Mouse (Mus musculus) embryo, embryonic 9.5 days (tissue): Measurements from ENCODE around the gene Mgll.

Experiments
- DNase-seq: peaks from one replicate; pipeline ENCODE4 v3.0.0-alpha.2; 2017; ENCODE audit errors: extremely low spot score

Gene Mgll

DNA sequence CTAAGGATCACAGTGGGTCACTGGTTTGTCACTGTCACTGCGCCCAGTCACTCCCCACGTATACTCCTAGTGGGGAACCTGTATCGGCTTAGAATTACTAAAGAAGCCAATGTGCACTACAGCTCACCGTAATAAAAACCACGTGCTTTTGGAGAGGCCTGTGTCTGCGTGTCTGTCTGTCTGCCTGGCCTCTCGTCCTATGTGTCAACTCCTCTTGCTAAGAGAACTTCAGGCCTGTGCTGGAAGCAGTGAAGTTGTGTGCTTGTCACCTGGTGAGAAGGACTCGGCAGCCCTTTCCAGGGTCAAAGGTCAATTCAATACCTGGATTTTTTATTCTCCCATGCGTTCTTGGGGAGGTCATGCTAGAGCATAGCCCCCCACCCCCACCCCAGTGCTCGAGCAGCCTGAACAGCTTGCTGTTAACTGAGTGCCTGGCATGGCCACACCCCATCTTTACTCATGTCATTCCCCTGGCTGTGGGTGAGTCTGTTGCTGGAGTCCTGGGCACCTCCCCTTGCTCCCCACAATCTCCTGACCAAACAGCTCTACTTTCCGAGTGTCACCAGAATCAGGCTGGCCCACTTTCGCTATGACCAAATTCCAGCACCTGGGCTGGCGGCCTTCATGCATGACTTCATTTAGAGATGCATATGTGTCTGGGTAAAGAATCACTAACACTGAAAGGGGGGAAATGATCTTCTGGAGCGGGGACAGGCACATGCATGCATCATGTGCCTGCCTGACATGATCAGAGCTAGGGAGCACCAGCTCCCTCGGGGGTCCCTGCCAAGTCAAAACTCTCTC lies 104.2 kb downstream of the Mgll start:
- no peak for DNase-seq

- no peak for DNase-seq
Measured at GRCm38 (mm10) chr6:88829579-88829978, 105.4 kb downstream of the Mgll start.

DNA sequence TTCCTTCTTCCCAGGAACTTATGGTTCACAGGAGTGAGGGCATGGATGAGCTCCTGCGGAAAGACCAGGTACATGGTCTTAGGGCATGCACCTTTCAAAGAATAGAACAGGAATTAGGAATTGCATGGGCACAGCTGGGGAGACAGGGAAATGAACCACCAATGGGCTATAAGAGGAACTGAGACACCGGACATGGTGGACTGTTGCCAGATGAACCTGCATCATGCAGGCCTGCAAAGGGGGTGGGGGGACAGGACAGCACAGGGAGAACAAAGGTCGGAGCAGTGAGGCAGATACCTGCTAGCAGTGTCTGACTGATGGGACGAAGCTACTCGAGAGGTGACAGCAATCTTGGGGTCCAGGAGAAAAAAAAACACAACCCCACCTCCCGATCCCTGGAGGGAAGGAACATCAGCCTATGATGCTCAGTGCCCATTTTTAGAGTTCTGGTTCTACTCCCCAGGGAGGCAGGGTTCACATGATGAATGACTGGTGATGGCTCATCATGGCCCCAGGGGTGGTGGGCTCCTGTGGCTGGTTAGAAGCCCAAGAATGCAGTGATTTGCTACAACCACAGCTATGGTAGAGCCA lies 106.0 kb downstream of the Mgll start:
- DNase-seq = no peak

GRCm38 (mm10) chr6:88831456-88831855 lies 107.2 kb downstream of the Mgll start:
- peak; percentile 66 for DNase-seq

- DNase-seq = no peak
Measured at GRCm38 (mm10) chr6:88832663-88833062, 108.5 kb downstream of the Mgll start.

DNA sequence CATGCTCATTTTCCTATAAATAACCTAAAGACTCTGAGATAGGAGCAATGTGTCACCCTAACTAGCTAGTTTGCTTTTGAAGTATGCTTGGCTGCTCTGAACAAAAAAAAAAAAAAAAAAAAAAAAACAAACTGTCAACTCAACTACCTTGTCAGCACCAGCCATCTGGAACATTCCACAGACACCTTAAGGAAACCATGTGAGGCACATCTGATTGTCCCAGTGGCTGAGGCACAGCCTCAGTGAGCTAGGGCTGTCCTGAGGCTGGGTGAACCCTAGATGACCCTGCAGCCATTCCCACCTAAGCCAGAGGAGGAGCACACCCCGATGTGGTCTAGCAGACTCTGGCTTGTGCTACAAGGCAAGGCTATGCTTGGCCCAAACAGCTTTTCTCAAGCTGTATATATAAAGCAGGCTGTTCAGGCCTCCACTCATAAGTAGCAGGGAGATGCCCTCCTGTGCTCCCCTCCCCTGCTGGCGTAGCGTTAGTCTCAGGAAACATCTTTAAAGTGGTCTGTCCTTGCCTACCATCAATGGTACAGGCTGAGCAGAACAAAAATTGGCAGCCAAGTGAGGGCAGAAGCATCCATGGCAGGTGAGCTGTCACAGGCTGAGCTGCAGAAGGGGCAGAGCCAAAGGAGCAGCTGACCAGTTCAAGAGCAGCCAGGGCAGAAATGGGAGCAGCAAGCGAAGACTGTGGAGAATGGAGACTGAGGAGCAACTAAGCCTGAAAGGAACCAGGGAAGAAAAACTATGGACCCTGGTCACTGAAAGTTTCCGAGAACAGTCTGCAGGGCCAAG lies 109.3 kb downstream of the Mgll start:
- no peak for DNase-seq

GRCm38 (mm10) chr6:88835047-88835446 lies 110.8 kb downstream of the Mgll start:
- no peak for DNase-seq

DNA sequence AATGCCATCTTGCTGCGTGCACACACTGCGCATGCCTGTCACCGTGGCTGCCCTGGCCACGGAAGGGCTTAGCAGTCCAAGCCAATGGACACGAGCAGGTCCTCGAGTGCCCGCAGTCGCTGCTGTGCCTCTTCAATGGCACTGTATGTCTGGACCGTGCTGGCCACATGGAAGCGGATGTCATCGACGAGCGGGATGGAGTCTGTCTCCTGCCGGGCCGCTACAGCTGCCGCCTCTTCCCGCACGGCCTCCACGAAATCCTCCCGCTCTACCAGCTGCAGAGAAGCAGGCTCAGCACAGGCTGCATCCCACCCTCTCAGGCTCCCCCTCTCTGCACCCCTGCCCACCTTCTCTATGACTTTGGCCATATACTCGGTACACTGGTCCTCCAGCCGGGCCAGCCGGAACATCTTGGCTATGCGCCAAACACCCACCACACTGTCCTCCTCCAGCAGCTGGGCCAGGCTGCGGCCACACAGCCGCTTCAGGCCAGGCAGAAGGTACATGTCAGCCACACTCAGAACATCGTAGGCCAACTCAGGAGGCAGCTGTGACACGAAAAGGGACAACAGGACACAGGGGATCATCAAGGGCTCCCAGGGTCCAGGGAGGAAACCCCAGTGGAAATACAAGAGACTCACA lies 112.1 kb downstream of the Mgll start:
- DNase-seq = no peak

- DNase-seq = no peak
Measured at GRCm38 (mm10) chr6:88837999-88838398, 113.8 kb downstream of the Mgll start.

DNA sequence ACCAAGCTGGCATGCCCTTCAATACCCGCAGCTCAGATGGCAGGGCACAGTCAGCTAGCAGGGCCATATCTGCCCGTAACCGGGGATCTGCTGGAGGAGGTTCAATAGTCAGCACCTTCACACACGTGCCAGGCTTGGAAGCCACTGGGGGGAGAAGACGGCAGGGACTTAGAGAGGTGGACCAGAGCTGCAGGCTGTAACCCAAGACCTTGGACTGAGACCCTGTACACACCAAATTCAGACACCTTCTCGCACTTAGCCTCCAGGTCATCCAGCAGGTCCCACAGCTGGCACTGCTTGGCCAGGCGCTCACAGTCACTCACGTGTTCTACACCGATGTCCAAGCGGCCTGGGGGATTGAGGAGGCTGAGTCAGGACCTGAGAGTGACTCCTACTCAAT lies 114.4 kb downstream of the Mgll start:
- no peak for DNase-seq

DNA sequence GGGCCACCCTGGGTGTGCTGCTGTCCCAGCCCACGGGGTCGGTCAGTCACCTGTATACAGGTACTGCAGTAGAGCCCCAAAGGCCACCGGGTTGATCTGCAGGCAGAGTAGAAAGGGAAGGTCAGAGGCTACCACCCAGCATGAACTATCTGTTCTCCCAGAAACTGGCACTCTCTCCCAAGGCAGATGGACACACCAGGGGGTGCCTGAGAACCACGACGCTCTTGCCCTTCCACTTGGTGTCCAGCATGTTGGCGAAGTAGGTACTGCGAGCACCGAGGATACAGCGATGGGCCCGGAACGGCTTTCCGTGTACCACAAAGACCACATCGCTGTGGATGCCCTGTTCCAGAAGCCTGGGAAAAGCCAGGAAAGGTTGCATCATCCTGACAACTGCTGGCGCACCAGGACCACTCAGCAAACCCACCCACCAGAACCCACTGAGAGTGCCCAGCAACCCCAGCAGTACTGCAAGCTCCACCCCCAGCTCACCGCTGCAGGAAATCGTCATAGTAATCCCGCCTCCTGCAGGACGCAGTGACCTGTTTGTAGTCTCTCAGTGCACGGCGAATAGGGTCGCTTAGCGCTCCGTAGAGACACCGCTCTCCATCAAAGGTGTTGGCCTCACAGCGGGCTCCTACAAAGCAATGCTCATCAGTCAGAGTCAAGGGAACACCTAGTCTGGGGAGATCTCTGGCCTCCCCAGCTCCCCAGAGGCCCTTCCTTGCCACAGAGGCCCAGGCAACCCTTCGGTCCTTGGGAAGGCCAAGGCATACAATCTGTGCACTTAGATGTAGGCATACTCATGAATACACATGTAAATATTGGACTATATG lies 115.1 kb downstream of the Mgll start:
- DNase-seq = no peak

GRCm38 (mm10) chr6:88840211-88840610 lies 116.0 kb downstream of the Mgll start:
- DNase-seq = no peak

- no peak for DNase-seq
Measured at GRCm38 (mm10) chr6:88840791-88841513, 116.7 kb downstream of the Mgll start.

GRCm38 (mm10) chr6:88841514-88841780 lies 117.2 kb downstream of the Mgll start:
- no peak for DNase-seq

GRCm38 (mm10) chr6:88841781-88842689 lies 117.8 kb downstream of the Mgll start, which contains the start of gene Abtb1:
Gene Abtb1 (minus strand): TSS chr6:88841984.
- peak; percentile 100 for DNase-seq

- no peak for DNase-seq
Measured at GRCm38 (mm10) chr6:88842731-88843151, 118.5 kb downstream of the Mgll start.

GRCm38 (mm10) chr6:88843241-88843640 lies 119.0 kb downstream of the Mgll start:
- DNase-seq = no peak

- no peak for DNase-seq
Measured at GRCm38 (mm10) chr6:88843781-88844725, 119.8 kb downstream of the Mgll start.
